In genomic region chr4:130010723-130011122, GRCm38 (mm10) we compare ENCODE assay signal across 31 mouse cellular contexts. TPM values are rescaled to one million over a fixed set of nuclear protein-coding genes. Genes with fewer than 3 reads are reported as not detected.
"Had no signal": no experiment of that assay in that cellular context is flagged by ENCODE, and none has a peak within 500 bp of the region (broad histone marks: within the 10 kb centered on the region; RNA-seq: fewer than 3 reads in every experiment).

No protein-coding gene starts in this region.

- DNase-seq: heart, postnatal 10 days; heart, postnatal 14 days; heart, postnatal 36 days; heart, postnatal 4 days; kidney, adult 11 months; kidney, adult 18-20 months; kidney, adult 2 months; kidney, adult 9 months; kidney, postnatal 10 days; kidney, postnatal 14 days; kidney, postnatal 25 days; kidney, postnatal 36 days; kidney, postnatal 4 days; layer of hippocampus, adult 9-11 months; layer of hippocampus, postnatal 36 days had no signal

- H3K4me2 ChIP-seq: heart, embryonic 11.5 days; heart, embryonic 12.5 days; heart, embryonic 13.5 days; heart, embryonic 15.5 days; hindbrain, embryonic 12.5 days; hindbrain, embryonic 13.5 days; hindbrain, embryonic 14.5 days; hindbrain, embryonic 15.5 days; intestine, embryonic 15.5 days; kidney, embryonic 15.5 days had no signal

- H3K36me3 ChIP-seq: heart, embryonic 10.5 days; heart, embryonic 12.5 days; heart, embryonic 15.5 days; intestine, embryonic 15.5 days had no signal

- H3K4me3 ChIP-seq: heart, embryonic 10.5 days; heart, embryonic 12.5 days; heart, embryonic 13.5 days; heart, embryonic 15.5 days; hindbrain, embryonic 10.5 days; hindbrain, embryonic 12.5 days; hindbrain, embryonic 13.5 days; hindbrain, embryonic 15.5 days; intestine, embryonic 15.5 days; kidney, embryonic 15.5 days; left cerebral cortex, adult 2 months had no signal

- H3K9ac ChIP-seq: heart, embryonic 12.5 days; heart, embryonic 13.5 days; heart, embryonic 15.5 days; hindbrain, embryonic 12.5 days; hindbrain, embryonic 13.5 days; hindbrain, embryonic 14.5 days; hindbrain, embryonic 15.5 days; intestine, embryonic 15.5 days; kidney, embryonic 15.5 days had no signal

- H3K9me3 ChIP-seq: heart, embryonic 10.5 days; heart, embryonic 12.5 days; heart, embryonic 13.5 days; heart, embryonic 15.5 days; hindbrain, embryonic 10.5 days; hindbrain, embryonic 12.5 days; hindbrain, embryonic 13.5 days; hindbrain, embryonic 15.5 days; intestine, embryonic 15.5 days; kidney, embryonic 15.5 days had no signal

- H3K27ac ChIP-seq: heart, embryonic 10.5 days; heart, embryonic 13.5 days; heart, embryonic 15.5 days; hindbrain, embryonic 10.5 days; hindbrain, embryonic 12.5 days; hindbrain, embryonic 13.5 days; hindbrain, embryonic 14.5 days; hindbrain, embryonic 15.5 days; hindbrain, postnatal 0 days; intestine, embryonic 15.5 days; kidney, embryonic 15.5 days; kidney, postnatal 0 days had no signal

- H3K27me3 ChIP-seq: hindbrain, embryonic 15.5 days had no signal

RNA-seq across cellular contexts. Expression of gene Col16a1, which starts 36.9 kb away (rescaled TPM):
- polyA plus RNA-seq: inflammation-experienced regulatory T-cells, adult 6 months had no signal
